Mouse (Mus musculus) lung, embryonic 15.5 days (tissue): ENCODE data around the gene Eif2b3. TPM values are rescaled to one million over a fixed set of nuclear protein-coding genes. Genes with fewer than 3 reads are reported as not detected.

Experiments used
- ATAC-seq: fragments of 200-750 bp; cut with Nextera tagmentation; 2 replicates; pipeline ENCODE4 v1.8.0; 2017; ENCODE audit warnings: moderate number of reproducible peaks, borderline replicate concordance; ENCODE audit not compliant: low FRiP score, low TSS enrichment; ENCODE audit errors: extremely low read depth
- H3K27ac ChIP-seq: fragments of 300-500 bp; sonication (generic); 2 replicates; pipeline ENCODE4 v1.5.1; 2015; ENCODE audit warnings: moderate library complexity, mild to moderate bottlenecking, inconsistent platforms
- H3K27me3 ChIP-seq: fragments of 300-500 bp; sonication (generic); 2 replicates; pipeline ENCODE4 v1.6.1; 2015; ENCODE audit warnings: inconsistent platforms
- H3K36me3 ChIP-seq: fragments of 300-500 bp; sonication (generic); 2 replicates; pipeline ENCODE4 v1.6.1; 2015; ENCODE audit warnings: inconsistent platforms
- H3K4me1 ChIP-seq: fragments of 300-500 bp; sonication (generic); 2 replicates; pipeline ENCODE4 v1.6.1; 2015; ENCODE audit warnings: inconsistent platforms
- H3K4me2 ChIP-seq: fragments of 300-500 bp; sonication (generic); 2 replicates; pipeline ENCODE4 v1.6.1; 2015; ENCODE audit warnings: inconsistent platforms, mild to moderate bottlenecking, moderate library complexity
- H3K4me3 ChIP-seq: fragments of 300-500 bp; sonication (generic); 2 replicates; pipeline ENCODE4 v1.5.1; 2015; ENCODE audit warnings: mild to moderate bottlenecking, inconsistent platforms
- H3K9ac ChIP-seq: fragments of 300-500 bp; sonication (generic); 2 replicates; pipeline ENCODE4 v1.6.1; 2015; ENCODE audit warnings: inconsistent platforms
- H3K9me3 ChIP-seq: fragments of 300-500 bp; sonication (generic); 2 replicates; pipeline ENCODE4 v1.6.1; 2016; ENCODE audit warnings: inconsistent platforms
- WGBS: fragments of 180-500 bp; shearing (Covaris S2); methylation state at CpG from one replicate; pipeline ENCODE4 v1.1.7; 2015; 5-methylcytosine and 5-hydroxymethylcytosine counted together
- polyA plus RNA-seq: library from polyadenylated mRNA; unstranded; fragments of >200 nt; fragmentation: Nextera tagmentation; extraction: Ambion mirVana; gene quantifications from 2 replicates; pipeline ENCODE4 v1.2.1, GENCODE M21; 2015

Gene Eif2b3
- polyA plus RNA-seq, 1 experiment from 2014 or later = 34.2 TPM

DNA sequence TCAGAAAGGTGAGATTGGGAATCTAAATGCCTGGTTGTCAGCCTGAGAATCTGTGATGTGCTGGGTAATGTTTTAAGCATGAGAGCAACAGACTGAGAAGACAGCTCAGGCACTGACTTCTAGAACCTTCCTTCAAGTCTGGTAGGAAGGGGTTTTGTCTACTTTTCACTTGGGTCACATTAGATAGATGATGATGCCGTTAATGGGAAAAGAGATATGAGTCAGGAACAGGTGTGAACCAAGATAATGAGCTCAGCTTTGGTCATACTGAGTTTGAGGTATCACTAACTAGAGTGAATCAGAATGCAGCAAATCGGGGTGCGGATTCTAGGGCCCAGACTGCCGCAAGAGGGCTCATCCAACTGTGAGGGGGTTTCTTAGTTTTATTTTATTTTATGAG, 4.3 kb downstream of the Eif2b3 start:
- H3K27ac ChIP-seq = no peak overlapping the region
- peaks cover 20% of the 10 kb centered on the region; the same call in 1 of the 2 replicates for H3K36me3 ChIP-seq
- ATAC-seq = no peak
- peaks cover 13% of the 10 kb centered on the region for H3K4me1 ChIP-seq
- H3K9ac ChIP-seq = no peak overlapping the region
- H3K9me3 ChIP-seq = no peaks in the 10 kb centered on the region
- no peak overlapping the region for H3K4me3 ChIP-seq
- WGBS = 93% methylated on average over 4 of the region's 4 CpGs
- no peaks in the 10 kb centered on the region for H3K27me3 ChIP-seq
- no peak overlapping the region for H3K4me2 ChIP-seq

DNA sequence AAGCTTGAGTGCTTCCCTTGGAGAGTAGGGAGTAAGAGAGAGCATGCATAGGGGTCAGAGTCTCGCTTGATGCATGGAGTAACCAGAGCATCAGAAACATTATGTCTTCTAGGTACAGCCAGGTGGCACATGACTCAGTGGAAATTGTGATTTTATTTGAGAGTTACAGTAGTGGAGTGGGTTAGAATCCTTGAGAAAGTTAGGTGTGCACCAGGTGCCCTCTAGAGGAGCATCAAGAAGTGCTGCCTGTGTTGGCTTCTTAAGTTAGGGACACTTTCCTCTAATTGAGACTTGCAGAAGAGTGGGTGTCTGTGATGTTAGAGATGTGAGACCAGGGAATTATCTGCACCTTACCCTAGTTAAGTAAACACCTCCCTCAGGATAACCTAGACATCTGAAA, 11.9 kb downstream of the Eif2b3 start:
- Histone ChIP-seq H3K4me2 (no peak overlapping the region), H3K36me3 (peaks cover 14% of the 10 kb centered on the region; the same call in 1 of the 2 replicates), H3K4me3 (no peak overlapping the region), H3K27ac (no peak overlapping the region), H3K9ac (no peak overlapping the region), H3K4me1 (no peaks in the 10 kb centered on the region), H3K27me3 (no peaks in the 10 kb centered on the region), H3K9me3 (no peaks in the 10 kb centered on the region)
- WGBS = 84% methylated on average over 1 of the region's 1 CpGs
- ATAC-seq = no peak

GRCm38 (mm10) chr4:117039925-117040687, 20.9 kb downstream of the Eif2b3 start:
- 32% methylated on average over 9 of the region's 9 CpGs for WGBS
- H3K9ac ChIP-seq = no peak overlapping the region
- no peak overlapping the region for H3K4me2 ChIP-seq
- peaks cover 21% of the 10 kb centered on the region for H3K4me1 ChIP-seq
- no peaks in the 10 kb centered on the region for H3K9me3 ChIP-seq
- peak; percentile 27; the same call in 1 of the 2 replicates for ATAC-seq
- H3K4me3 ChIP-seq = no peak overlapping the region
- peak overlapping the region; percentile 75 for H3K27ac ChIP-seq
- H3K36me3 ChIP-seq = no peaks in the 10 kb centered on the region
- no peaks in the 10 kb centered on the region for H3K27me3 ChIP-seq

DNA sequence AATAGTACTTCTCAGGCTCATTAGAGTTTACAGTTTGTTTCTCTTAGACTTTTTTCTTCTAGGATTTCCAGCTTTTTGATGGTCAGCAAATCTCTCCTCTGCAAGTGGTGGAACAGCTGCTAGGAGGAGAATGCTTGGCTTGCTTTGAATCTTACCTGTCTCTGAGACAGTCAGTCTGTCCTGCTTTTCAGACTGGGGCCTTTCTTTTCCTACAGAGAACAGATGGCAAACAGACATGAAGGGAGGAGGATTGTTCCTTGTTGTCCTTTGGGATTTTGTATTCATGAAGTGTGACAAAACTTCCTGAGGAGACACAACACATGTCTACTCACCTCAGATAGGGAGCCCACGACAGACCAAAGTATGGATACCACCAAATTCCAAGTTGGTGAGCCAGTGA, 21.6 kb downstream of the Eif2b3 start:
- no peaks in the 10 kb centered on the region for H3K36me3 ChIP-seq
- 43% methylated on average over 1 of the region's 1 CpGs for WGBS
- peaks cover 21% of the 10 kb centered on the region for H3K4me1 ChIP-seq
- H3K27me3 ChIP-seq = no peaks in the 10 kb centered on the region
- H3K4me2 ChIP-seq = 0 out of 2 replicates have a peak overlapping the region, but pooled peaks have one; percentile 7
- no peak for ATAC-seq
- H3K27ac ChIP-seq = peak overlapping the region; percentile 75
- no peaks in the 10 kb centered on the region for H3K9me3 ChIP-seq
- H3K9ac ChIP-seq = no peak overlapping the region
- H3K4me3 ChIP-seq = no peak overlapping the region

- WGBS = 19% methylated on average over 4 of the region's 4 CpGs
- ATAC-seq = peak; percentile 89
- Histone ChIP-seq H3K9me3 (no peaks in the 10 kb centered on the region), H3K4me1 (peaks cover 21% of the 10 kb centered on the region), H3K36me3 (no peaks in the 10 kb centered on the region), H3K9ac (no peak overlapping the region), H3K4me2 (0 out of 2 replicates have a peak overlapping the region, but pooled peaks have one; percentile 7), H3K27ac (peak overlapping the region; percentile 75), H3K27me3 (no peaks in the 10 kb centered on the region), H3K4me3 (no peak overlapping the region)
These were observed 22.1 kb downstream of the Eif2b3 start for GRCm38 (mm10) chr4:117041283-117041721.

DNA sequence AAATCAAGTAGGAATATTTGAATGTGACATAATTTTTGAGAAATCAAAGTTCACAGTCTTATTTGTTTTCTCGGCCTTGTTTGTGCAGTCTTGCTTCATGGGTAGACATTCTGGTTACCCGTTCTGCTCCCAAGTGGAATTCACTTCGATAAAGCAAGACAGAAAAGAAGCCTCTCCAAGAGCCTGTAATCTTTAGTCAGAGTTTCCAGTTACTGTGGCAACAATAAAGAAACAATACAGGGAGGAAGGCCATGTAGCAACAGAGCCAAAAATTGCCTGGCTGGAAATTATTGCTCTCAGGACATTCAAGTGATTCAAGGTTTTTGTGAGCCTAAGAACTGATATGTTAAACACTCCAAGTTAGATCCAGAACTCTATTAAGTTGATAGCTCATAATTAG, 29.6 kb downstream of the Eif2b3 start:
- Histone ChIP-seq H3K4me1 (no peaks in the 10 kb centered on the region), H3K9ac (no peak overlapping the region), H3K9me3 (no peaks in the 10 kb centered on the region), H3K36me3 (peaks cover 7% of the 10 kb centered on the region), H3K27ac (no peak overlapping the region), H3K4me3 (no peak overlapping the region), H3K4me2 (no peak overlapping the region), H3K27me3 (no peaks in the 10 kb centered on the region)
- no peak for ATAC-seq
- WGBS = 64% methylated on average over 3 of the region's 3 CpGs

- no peak overlapping the region for H3K27ac ChIP-seq
- H3K27me3 ChIP-seq = no peaks in the 10 kb centered on the region
- 97% methylated on average over 1 of the region's 1 CpGs for WGBS
- peaks cover 7% of the 10 kb centered on the region for H3K36me3 ChIP-seq
- H3K4me1 ChIP-seq = no peaks in the 10 kb centered on the region
- H3K4me2 ChIP-seq = no peak overlapping the region
- no peaks in the 10 kb centered on the region for H3K9me3 ChIP-seq
- no peak overlapping the region for H3K4me3 ChIP-seq
- no peak overlapping the region for H3K9ac ChIP-seq
- ATAC-seq = no peak
These were observed 30.3 kb downstream of the Eif2b3 start for GRCm38 (mm10) chr4:117049485-117049884.

DNA sequence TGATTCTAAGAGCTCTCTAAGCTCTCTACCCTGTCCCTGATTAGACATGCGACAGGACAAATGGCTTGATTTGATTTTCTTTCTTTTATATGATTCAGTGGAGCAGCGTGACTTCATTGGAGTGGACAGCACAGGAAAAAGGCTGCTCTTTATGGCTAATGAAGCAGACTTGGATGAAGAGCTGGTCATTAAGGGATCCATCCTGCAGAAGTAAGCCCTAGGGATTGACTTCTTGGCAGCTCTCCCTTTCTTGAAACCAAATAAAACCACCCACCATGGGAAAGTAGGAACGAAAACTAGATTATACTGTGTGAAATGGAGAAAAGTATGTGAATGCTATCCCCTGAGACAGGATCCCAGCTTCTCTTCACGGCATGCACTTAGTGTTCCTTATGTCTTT, 33.4 kb downstream of the Eif2b3 start:
- ATAC-seq = no peak
- no peak overlapping the region for H3K4me2 ChIP-seq

GRCm38 (mm10) chr4:117053956-117054355, 34.8 kb downstream of the Eif2b3 start:
- Histone ChIP-seq H3K4me1 (no peaks in the 10 kb centered on the region), H3K9ac (no peak overlapping the region), H3K27me3 (no peaks in the 10 kb centered on the region), H3K4me2 (no peak overlapping the region), H3K27ac (no peak overlapping the region), H3K36me3 (peaks cover 7% of the 10 kb centered on the region), H3K9me3 (no peaks in the 10 kb centered on the region), H3K4me3 (no peak overlapping the region)
- 85% methylated on average over 4 of the region's 4 CpGs for WGBS
- ATAC-seq = no peak

More for the DNA sequence above, 33.4 kb downstream of the Eif2b3 start:
- no peaks in the 10 kb centered on the region for H3K27me3 ChIP-seq
- peaks cover 7% of the 10 kb centered on the region for H3K36me3 ChIP-seq
- no peak overlapping the region for H3K27ac ChIP-seq
- WGBS = 84% methylated on average over 4 of the region's 4 CpGs
- no peaks in the 10 kb centered on the region for H3K9me3 ChIP-seq
- no peak overlapping the region for H3K9ac ChIP-seq
- no peaks in the 10 kb centered on the region for H3K4me1 ChIP-seq
- H3K4me3 ChIP-seq = no peak overlapping the region

GRCm38 (mm10) chr4:117056102-117056501, 36.9 kb downstream of the Eif2b3 start:
- H3K27me3 ChIP-seq = no peaks in the 10 kb centered on the region
- H3K9me3 ChIP-seq = no peaks in the 10 kb centered on the region
- H3K9ac ChIP-seq = no peak overlapping the region
- peaks cover 7% of the 10 kb centered on the region for H3K36me3 ChIP-seq
- ATAC-seq = no peak
- no peak overlapping the region for H3K27ac ChIP-seq
- H3K4me1 ChIP-seq = no peaks in the 10 kb centered on the region
- H3K4me3 ChIP-seq = no peak overlapping the region
- no peak overlapping the region for H3K4me2 ChIP-seq

DNA sequence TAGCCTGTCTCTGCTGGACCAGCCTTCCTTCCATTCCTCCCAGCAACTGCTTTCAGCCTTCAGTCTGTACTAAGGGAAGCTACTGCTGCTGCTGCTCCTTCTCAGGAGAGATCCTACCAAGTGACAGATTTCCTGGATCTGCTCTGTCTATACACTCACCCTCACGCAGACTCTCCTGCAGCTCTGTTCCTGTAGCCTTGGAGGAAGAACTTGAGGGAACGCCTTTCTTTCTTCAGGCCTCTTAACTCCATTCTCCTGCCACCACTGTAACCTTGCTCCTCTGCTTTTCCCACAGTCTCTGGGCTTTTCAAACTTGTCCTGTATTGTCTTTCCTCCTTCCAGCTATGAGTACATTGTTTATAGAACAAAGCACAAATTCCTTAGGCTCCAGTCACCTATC, 37.3 kb downstream of the Eif2b3 start:
- Histone ChIP-seq H3K9ac (no peak overlapping the region), H3K9me3 (no peaks in the 10 kb centered on the region), H3K36me3 (peaks cover 7% of the 10 kb centered on the region), H3K27me3 (no peaks in the 10 kb centered on the region), H3K27ac (no peak overlapping the region), H3K4me2 (no peak overlapping the region), H3K4me3 (no peak overlapping the region), H3K4me1 (no peaks in the 10 kb centered on the region)
- WGBS = 81% methylated on average over 2 of the region's 2 CpGs
- no peak for ATAC-seq

GRCm38 (mm10) chr4:117058512-117058911, 39.3 kb downstream of the Eif2b3 start:
- no peak for ATAC-seq
- H3K36me3 ChIP-seq = peaks cover 5% of the 10 kb centered on the region; the same call in 1 of the 2 replicates
- no peaks in the 10 kb centered on the region for H3K9me3 ChIP-seq
- H3K27ac ChIP-seq = no peak overlapping the region
- 91% methylated on average over 4 of the region's 4 CpGs for WGBS
- no peak overlapping the region for H3K4me3 ChIP-seq
- H3K4me2 ChIP-seq = no peak overlapping the region
- no peaks in the 10 kb centered on the region for H3K27me3 ChIP-seq
- H3K4me1 ChIP-seq = no peaks in the 10 kb centered on the region
- H3K9ac ChIP-seq = no peak overlapping the region
